Mouse (Mus musculus) thymus, postnatal 0 days (tissue): ENCODE data around the gene Clec18a. TPM values are rescaled to one million over a fixed set of nuclear protein-coding genes. Genes with fewer than 3 reads are reported as not detected.

Experiments
- microRNA-seq: library from miRNA; unstranded; fragments of <30 nt; microRNA quantifications from one replicate; pipeline ENCODE4, GENCODE M21; 2016; ENCODE audit warnings: borderline number of aligned reads
- polyA plus RNA-seq: library from polyadenylated mRNA; unstranded; fragments of >200 nt; fragmentation: Nextera tagmentation; extraction: Ambion mirVana; gene quantifications from 2 replicates; pipeline ENCODE4 v1.2.1, GENCODE M21; 2015

The Clec18a gene
- polyA plus RNA-seq, 1 experiment from 2014 or later: not detected

Small RNAs within 50 kb of the gene (microRNA-seq; reads per million reads assigned to microRNA genes)
- gene Gm24103: not detected
- gene Mir3473d: 1.7 reads per million

Other genes with a start within 250 kb of the Clec18a start
- 46.2 and 49.3 TPM in 2 replicates for gene Cog4, start 245.8 kb downstream of the Clec18a start, polyA plus RNA-seq
- 119 and 122 TPM in 2 replicates for gene Sf3b3, start 245.6 kb downstream of the Clec18a start, polyA plus RNA-seq
- 4.9 and 5.2 TPM in 2 replicates for gene Fuk, start 189.9 kb downstream of the Clec18a start, polyA plus RNA-seq
- 9.0 and 9.5 TPM in 2 replicates for gene St3gal2, start 172.5 kb downstream of the Clec18a start, polyA plus RNA-seq
- 15.9 and 16.9 TPM in 2 replicates for gene Ddx19a, start 94.6 kb downstream of the Clec18a start, polyA plus RNA-seq
- gene Ddx19b, start 60.7 kb downstream of the Clec18a start, polyA plus RNA-seq: 10.2 and 10.6 TPM in 2 replicates
- 33.1 and 33.2 TPM in 2 replicates for gene Aars, start 59.3 kb downstream of the Clec18a start, polyA plus RNA-seq
- 32.3 and 36.7 TPM in 2 replicates for gene Exosc6, start 36.1 kb downstream of the Clec18a start, polyA plus RNA-seq
- 8.9 and 11.3 TPM in 2 replicates for gene Pdpr, start 2.2 kb upstream of the Clec18a start, polyA plus RNA-seq
- gene Glg1, start 166.8 kb upstream of the Clec18a start, polyA plus RNA-seq: 26.2 and 28.6 TPM in 2 replicates
- 38.3 and 42.1 TPM in 2 replicates for gene Rfwd3, start 207.8 kb upstream of the Clec18a start, polyA plus RNA-seq
- 5.0 TPM in 2 replicates for gene Mlkl, start 245.8 kb upstream of the Clec18a start, polyA plus RNA-seq